Mouse (Mus musculus) lung, adult 2 months (tissue): ENCODE results near the gene Skil.

Experiments used
- CTCF ChIP-seq: fragments of 200-500 bp; IDR thresholded peaks from 2 replicates; pipeline ENCODE4 v1.5.1; 2011; ENCODE audit warnings: mild to moderate bottlenecking, low read length, control low read depth; ENCODE audit not compliant: insufficient read depth
- POLR2A ChIP-seq: fragments of 200-500 bp; IDR thresholded peaks from 2 replicates; pipeline ENCODE4 v1.6.1; 2011; ENCODE audit warnings: low read depth, mild to moderate bottlenecking, control low read depth, low read length, borderline replicate concordance; ENCODE audit errors: extremely low read depth

- TF ChIP-seq CTCF: no peak
- TF ChIP-seq POLR2A: no peak
These were observed 14.2 kb downstream of the Skil start for GRCm38 (mm10) chr3:31109108-31109507.
